Mouse (Mus musculus): ENCODE measurements at regions not wholly inside any gene's neighbourhood (a gene's known extent, or its start where the extent isn't known, plus 50 kb on each side); places are given as distances from the start of the nearest gene placed in this dataset.

DNA sequence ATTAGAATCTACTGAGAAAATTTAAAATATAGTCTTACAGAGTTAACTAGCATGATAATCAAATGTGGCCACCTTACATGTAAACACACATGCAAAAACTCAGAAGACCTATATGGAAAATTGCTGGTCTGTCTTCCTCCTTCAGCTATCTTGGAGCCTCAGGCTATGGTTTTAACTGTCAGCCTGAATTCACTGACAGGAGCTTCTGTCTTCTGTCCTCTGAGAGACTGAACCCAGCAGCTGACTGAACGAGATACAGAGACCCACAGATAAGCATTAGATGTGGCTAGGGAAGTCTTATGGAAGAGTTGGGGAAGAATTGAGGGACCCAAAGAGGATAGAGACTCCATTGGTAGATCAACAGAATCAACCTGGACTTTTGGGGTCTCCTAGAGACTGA lies 360.0 kb upstream of the Meox2 start:
- DNase-seq (ENCODE audit: low spot score), result no peak

DNA sequence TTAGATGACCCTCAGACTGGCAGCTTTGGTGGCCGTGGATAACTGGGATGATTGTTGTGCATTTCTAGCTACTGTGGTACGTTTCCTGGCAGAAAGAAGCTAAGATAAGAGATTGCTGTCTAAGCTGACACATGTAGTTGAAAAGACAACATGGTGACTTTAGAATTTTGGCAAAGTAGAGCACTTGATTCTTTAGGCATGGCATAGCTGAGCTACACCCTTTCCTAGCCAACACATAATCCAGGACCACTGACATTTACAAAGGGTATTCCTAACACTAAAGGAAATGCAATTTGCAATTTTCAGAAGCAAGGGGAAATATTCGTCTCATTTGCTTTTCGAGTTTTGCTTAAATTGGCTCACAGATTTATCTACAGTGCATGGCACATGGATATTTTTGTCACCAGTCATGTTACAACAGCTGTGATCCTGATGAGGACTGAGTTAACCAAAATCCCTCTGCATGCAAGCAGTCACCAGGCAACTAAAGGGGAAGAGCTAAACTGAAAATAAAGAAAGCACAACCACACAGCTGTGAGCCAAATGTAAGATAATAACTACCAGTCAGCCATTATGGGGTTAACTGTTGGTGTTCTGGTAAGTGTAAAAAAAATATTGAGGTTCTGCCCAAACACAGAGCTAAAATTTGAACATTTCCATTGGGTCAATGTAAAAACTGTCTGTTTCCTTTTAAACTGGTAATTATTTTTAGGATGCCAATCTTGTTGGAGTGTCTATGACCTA lies 342.9 kb upstream of the Meox2 start:
- DNase-seq (ENCODE audit: low spot score), result no peak

GRCm38 (mm10) chr12:36766167-36766566 lies 342.2 kb upstream of the Meox2 start:
- no peak for DNase-seq (ENCODE audit: low spot score)

- no peak for DNase-seq (ENCODE audit: low spot score)
Measured at GRCm38 (mm10) chr12:36780761-36781160, 327.6 kb upstream of the Meox2 start.

GRCm38 (mm10) chr12:36790866-36791265 lies 317.5 kb upstream of the Meox2 start:
- DNase-seq (ENCODE audit: low spot score), result no peak

- no peak for DNase-seq (ENCODE audit: low spot score)
Measured at GRCm38 (mm10) chr12:36791430-36791829, 316.9 kb upstream of the Meox2 start.

DNA sequence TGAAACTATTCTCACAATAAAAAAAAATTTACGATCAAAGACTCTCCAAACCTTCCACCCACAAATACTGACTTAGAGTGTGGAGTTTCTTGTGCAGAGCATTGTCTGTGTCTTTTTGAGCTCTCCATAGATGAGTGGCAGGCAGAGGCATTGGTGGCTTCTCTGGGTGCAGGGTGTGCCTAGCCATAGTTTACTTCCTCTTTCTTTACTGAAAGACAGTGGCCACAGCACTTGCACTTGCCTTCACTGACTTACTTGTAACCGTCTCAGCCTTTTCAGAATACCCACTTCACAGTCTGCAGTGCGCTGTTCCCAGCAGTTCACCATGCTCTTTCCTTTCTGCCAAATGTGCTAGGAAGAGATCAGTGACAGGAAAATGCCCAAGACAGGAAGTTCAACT lies 316.1 kb upstream of the Meox2 start:
- DNase-seq (ENCODE audit: low spot score), result no peak

DNA sequence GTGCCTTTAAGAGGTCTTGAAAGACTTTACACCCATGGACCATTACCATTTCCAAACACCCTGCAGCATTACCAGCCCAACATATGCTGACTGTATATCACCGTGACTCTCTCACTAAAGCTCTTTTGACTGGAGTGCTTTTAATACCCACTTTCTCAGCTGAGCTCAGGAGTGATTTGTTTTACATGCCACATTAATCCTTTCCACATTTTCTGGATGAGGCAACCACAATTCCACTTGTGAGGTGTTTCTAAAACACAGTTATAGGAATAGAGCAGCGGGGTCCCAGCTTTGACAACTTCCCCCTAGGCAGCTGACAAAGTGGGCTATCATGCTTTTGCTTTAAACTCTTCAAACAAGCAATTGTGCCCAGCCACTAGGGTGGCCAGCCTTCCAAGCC lies 314.5 kb upstream of the Meox2 start:
- no peak for DNase-seq (ENCODE audit: low spot score)

- no peak for DNase-seq (ENCODE audit: low spot score)
Measured at GRCm38 (mm10) chr12:36796201-36796600, 312.1 kb upstream of the Meox2 start.

DNA sequence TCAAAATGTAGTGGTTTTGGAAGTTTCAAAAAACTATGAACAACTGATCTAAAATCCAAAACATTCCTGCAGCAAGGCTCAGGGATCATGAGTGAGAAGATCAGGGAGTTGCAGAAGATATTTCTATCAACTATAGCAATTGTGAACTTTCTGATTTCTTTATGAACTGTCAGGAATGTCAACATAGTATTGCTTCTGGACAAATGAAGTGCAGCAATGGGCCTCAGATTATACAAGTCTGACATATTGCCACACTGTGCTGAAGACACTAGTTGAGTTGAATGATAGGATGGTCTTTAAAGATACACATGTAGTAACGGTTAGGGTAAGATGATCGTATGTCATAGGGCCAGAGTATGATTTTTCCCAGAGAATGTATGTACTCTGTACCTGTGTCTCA lies 290.4 kb upstream of the Meox2 start:
- DNase-seq (ENCODE audit: low spot score), result no peak

- no peak for DNase-seq (ENCODE audit: low spot score)
Measured at GRCm38 (mm10) chr12:36818852-36819251, 289.5 kb upstream of the Meox2 start.

- no peak for DNase-seq (ENCODE audit: low spot score)
Measured at GRCm38 (mm10) chr12:36826766-36827165, 281.6 kb upstream of the Meox2 start.

GRCm38 (mm10) chr12:36831307-36831997 lies 276.9 kb upstream of the Meox2 start:
- no peak for DNase-seq (ENCODE audit: low spot score)

GRCm38 (mm10) chr12:36842957-36843356 lies 265.4 kb upstream of the Meox2 start:
- no peak for DNase-seq (ENCODE audit: low spot score)

DNA sequence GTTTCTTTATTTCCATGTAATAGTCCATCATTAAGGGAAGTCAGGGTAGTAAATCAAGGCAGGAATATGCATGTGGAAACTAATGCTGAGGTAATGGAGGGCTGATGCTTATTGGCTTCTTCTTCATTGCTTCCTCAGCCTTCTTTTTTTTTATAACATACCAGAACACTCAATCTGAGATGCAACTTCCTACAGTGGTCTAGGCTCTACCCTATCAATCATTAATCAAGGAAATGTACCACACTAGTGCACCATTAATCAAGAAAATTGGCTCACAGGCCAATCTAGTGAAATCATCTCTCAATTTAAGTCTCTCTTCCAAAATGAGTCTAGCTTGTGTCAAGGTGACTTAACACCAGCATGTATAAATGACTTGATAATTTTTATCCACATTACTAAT lies 263.2 kb upstream of the Meox2 start:
- no peak for DNase-seq (ENCODE audit: low spot score)

GRCm38 (mm10) chr12:36849086-36849485 lies 259.3 kb upstream of the Meox2 start:
- no peak for DNase-seq (ENCODE audit: low spot score)

DNA sequence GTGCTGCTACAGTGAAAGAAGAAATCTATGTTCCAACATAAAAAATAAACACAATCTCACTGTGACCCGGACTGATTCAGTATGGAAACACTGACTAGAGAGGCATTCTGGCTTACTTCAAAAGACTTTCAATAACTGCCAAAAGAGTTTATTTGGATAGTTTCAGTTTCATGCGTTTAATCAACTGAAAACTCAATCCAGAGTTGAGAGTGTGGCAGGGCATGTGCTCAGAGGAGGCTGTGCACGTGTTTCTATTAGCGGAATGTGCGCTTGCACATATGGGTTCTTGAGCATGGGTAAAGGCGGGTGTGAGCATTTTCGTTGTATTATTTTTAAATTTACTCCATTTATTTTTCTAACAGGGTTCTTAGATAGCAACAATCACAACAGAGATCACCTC lies 245.2 kb upstream of the Meox2 start:
- no peak for DNase-seq (ENCODE audit: low spot score)

DNA sequence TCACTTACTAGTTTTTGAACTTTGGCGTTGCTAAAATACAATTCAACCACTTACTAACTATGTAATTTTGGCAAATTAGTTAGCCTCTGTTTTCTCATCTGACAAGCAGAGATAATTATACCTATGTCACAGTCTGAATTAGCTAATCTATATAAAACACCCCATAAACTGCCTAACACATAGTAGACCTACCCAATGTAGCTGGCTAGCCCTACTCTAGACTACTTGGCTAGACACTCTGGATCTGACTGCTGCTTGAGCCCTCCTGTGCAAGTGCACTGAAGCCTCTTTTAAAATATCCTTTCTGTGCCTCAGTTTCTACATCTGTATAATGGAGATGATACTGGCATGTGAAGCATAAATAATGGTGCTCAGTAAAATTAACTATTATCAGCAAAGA lies 227.6 kb upstream of the Meox2 start:
- no peak for DNase-seq (ENCODE audit: low spot score)

GRCm38 (mm10) chr12:36913364-36913763 lies 195.0 kb upstream of the Meox2 start:
- no peak for DNase-seq (ENCODE audit: low spot score)

- no peak for DNase-seq (ENCODE audit: low spot score)
Measured at GRCm38 (mm10) chr12:36917576-36918106, 190.7 kb upstream of the Meox2 start.

- no peak for DNase-seq (ENCODE audit: low spot score)
Measured at GRCm38 (mm10) chr12:36918294-36918876, 190.0 kb upstream of the Meox2 start.

- DNase-seq (ENCODE audit: low spot score), result no peak
Measured at GRCm38 (mm10) chr12:36923558-36923957, 184.8 kb upstream of the Meox2 start.

GRCm38 (mm10) chr12:36926225-36926624 lies 182.1 kb upstream of the Meox2 start:
- no peak for DNase-seq (ENCODE audit: low spot score)
